Mouse (Mus musculus) thymus, postnatal 36 days (tissue): ENCODE data around the gene E2f7.

Experiments
- DNase-seq, 2 experiments: peaks; one replicate each; pipeline ENCODE4 v3.0.0; 2022; ENCODE audit warnings: mixed read lengths in 2 of 2

The E2f7 gene

DNA sequence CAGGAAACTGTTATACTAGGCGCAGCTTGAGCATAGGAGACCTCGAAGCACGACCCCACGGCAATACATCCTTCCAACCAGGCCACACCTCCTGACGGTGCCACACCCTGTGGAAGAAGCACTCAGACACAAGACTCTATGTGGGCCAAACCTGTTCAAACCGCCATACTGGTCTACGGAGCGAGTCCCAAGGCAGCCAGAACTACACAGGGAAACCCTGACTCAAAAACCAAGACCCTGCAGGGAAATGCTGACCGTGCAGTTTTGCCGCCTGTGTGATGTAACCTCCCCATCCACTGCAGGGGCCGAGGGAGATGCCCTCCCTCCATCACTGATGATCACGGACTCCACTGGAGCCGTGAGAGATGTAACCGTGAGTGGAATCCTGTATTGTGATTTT, 36.5 kb downstream of the E2f7 start:
- DNase-seq: no peak

DNA sequence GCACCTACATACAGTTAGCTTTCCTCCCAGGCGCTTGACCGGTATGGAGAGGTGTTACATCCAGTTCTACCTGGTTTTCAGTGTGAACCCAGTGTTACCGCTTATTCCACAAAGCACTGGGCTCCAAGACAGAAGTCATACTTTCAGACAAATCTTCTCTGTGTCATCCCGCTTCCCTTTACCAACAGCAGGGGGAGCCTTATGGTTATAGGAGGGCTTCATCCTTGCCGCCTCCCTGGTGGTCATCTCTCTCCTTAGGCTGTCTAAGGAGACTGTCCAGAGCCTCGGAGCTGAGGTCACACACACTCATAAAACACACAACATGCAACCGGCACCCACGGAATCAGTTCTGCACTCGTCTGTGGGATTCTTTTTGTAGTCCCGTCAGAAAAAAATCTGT, 37.4 kb downstream of the E2f7 start:
- no peak for DNase-seq

DNA sequence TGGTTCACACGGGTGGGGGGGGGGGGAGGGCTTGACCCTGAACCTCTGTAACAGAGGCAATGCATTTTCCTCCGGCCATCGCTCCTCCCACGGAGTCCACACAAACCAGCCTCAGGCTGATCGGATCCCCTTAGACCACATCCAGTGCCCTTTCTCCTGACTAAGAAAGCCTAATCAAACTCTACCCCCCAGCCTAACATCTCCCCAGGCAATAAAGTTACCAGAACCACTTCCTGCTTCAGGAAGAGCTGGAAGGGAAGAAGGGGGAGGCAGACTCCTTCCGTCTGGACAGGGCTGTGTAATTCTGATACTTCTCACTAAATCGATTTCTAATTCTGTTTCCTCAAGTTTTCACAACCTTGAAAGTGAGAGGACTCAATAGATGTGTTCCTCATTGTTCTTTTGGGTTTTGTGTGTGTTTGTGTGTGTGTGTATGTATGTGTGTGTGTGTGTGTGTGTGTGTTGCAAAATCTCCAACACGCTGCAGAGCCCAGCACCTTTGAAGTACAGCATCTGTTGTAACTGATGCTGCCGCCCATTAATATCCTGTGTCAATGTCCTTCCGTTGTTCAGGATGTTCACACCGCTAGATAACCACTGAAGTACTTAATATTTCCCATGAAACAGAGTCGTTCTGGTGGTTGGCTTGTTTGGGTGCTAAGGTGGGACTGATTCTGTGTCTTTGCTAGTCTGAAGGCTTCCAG, 43.0 kb downstream of the E2f7 start:
- DNase-seq: no peak

DNA sequence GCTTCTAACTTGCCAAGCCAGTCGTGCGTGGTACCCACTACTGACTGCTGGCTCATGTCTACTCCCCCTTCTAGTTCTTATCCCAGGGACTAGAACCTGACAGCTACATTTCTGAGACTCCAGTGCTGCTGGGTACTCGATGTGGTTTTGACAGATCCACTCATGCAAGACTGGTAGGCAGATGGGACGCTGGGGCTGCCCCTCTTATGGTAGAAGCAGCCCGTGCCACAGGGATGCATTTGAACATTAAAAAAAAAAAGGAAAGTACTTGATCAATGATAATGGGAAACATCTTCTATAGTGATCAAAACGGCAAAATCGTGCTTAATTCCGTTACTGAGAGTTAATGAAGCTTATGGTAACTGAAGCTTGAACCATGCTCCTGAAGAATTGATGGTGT, 44.4 kb downstream of the E2f7 start:
- no peak for DNase-seq

DNA sequence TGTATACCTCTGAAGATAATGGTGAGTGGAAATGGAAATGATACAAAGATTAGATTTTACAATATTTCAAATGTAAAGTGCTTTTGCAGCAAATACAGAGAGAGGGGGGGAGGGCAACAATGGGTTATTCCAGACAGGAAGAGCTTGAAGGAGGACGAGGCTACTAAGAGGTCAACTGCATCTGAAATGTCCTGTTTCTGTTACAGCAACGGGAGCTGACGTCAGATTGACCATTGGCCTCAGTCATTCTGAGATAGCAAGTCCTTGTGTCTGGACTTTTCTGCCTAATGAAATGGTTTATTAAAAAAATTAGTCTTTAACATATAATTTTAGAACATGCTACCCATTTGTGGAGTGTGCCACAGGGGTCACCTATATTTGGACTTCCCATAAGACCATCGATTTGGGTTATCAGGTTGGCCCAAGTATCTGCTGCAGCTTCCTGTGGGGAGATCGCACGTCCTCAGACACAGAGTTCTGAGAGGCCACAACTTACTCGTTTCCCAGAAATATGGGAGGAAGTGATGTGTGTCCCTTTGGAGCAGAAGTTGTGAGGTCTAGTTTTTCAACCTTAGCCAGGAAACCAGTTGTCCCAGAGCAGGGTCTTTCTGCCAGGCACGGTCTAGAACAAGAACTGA, 48.0 kb downstream of the E2f7 start:
- DNase-seq: no peak

DNA sequence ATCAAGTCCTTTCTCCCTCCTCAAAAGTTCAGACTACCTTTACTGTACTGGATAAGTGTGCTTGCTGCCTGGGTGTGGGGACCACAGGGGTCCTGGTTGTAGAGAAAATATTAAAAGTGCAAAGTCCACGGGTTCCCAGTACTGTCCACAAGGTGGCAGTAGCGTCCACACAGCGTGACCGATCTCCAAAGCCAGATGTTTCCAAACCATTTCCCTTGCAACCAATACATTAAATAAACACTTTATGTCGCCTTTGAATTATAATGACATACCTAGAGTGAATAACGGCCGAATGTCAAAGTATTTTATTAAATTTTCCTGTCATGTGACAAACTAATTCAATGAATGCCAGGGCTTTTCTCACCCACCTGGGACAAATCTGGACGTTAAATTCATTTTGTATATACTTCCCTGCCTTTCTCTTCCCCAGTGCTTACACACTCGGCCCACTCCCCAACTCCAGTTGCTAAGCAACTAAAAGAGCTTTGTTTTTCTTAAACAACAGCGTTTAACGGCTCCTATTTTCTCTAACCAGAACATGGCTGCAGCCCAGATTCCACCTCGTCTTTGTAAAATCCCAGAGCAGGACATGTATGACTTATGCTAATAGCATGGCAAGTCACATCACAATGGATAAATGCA, 49.4 kb downstream of the E2f7 start:
- peak in 1 of 2 experiments; percentile 21 for DNase-seq

DNA sequence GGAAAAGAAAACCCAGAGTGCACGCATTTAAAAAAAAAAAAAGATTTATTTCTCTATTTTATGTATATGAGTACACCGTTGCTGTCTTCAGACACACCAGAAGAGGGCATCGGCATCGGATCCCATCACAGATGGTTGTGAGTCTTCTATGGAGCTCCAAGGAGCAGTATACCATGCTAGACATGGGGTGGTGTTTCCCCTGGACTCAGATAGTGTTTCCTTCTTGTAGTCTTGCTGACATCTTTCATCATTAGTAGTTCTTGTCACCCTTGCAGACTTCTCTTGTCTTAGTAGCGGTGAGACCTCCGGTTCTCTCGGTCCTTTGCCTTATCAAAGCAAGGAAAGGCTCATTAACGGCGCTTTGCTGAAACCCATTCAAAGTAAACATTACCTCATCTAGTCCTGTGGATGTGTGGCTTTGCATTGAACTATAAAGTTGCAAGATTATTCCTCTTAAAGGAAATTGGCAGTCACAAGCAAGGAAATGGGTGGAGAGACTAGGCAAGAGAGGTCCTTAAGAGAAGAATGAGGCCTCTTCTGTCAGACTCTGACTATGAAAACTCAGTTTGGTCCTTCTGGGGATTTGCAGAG, 50.1 kb downstream of the E2f7 start:
- no peak for DNase-seq

DNA sequence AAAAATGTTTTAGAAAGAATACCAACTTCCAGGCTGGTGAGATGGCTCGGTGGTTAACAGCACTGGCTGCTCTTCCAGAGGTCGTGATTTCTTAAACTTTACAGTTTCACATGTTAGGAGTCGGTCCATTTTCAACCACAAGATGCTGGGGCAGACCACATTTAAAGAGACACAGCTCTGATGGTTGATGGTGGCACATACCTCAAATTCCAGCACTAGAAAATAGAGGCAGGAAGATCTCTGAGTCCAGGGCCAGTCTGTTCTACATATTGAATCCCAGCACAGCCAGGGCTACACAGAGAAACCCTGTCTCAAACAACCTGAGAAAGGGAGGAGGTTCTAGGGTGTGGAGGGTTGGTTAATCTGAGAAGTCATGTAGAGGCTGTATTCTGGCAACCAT, 56.1 kb downstream of the E2f7 start:
- DNase-seq: no peak

DNA sequence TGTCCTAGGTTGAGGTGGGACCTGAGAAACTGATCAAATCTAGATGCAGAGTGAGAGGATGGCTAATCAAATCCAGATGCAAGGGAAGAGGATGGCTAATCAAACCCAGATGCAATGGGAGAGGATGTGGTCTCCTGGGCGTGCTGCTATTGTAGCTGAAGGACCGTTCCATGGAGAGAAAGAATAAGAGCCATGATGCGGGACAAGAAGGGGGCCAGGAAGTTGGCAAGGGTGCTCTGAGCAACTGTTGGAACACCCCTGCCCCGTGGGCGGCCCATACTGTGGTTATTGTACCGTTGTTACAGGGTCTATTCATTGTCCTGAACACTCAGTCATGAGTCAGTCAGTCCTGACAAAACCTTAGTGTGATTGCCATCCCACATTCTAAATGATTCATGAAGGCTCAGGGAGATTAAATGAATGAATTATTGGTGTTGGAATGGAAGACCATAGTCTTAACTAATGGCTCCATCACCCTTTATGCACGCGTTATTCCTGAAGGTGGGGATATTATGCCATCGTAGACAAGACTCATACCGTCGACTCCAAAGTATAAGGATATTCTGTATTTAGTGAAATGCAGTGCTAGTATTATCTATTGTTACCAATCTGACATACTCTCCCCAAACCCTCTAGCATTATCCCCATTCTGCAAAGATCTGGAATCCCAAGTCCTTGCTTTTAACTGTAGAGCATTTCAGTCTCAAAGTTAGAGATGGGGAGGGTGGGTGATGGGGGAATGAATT, 59.2 kb downstream of the E2f7 start:
- DNase-seq: no peak

DNA sequence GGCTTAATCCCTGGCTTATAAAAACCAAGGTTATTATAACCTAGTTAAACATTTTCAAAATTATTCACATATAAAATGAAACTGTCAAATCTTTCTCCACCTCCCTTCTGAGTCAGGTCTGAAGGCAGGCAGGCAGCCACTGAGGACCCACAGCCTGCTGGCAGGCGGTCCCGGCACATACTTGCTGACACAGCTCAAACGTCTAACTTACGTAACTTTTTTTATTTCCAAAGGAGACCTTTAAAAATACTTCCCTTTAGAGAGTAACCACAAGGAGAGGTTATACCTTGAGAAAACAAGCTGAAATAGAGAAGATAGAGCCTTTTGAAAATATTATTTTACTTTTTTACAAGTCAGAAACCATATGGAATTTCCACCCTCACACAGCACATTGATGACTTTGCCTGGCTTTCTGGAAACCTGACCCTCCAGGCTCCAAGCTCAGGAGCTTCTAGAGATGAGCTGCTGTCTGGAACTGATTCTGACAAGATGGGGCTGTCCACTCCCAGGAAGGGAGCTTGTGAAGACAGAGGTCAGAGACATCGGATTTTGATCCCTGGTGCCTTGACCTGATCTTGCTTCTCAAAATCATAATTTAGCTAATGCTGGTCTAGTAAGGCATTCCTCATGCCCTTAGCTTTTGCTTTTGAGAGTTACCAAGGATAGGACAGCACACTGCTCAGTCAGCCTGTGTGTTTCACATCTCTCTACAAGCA, 59.9 kb downstream of the E2f7 start:
- no peak for DNase-seq

DNA sequence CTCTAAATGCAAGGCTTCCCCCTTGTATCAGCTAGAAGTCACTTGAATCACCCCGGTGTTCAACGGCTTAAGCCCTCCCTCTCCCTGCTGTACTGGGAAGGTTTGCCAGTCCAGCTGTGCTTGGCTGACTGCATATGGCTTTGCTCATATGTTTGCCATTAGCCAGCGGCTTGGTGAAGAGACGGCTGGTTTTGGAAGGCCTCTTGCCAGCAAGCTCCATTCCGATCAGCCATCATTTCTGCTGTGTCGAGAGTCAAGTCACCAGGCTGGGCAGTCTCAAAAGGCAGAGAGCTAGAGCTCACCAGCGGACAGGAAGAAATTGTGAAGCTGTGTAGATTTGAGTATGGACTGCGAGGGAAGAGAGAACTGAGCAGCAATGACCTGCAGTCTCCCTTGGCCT, 61.2 kb downstream of the E2f7 start:
- no peak for DNase-seq

DNA sequence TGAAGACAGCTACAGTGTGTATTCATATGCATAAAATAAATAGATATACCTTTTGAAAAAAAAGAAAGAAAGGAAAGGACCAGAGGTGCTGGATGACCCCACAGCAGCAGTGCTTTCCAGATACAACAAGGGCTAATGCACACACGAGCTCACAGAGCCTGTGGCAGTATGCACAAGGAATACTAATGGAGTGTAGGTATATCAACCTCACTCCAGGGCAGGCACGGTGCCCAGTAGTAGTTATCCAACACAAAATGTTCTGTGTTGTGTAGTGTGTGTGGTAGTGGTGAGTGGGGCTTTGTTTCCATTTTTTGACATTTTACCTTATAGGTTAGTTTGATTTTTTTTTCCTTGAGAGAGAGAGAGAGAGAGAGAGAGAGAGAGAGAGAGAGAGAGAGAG, 65.3 kb downstream of the E2f7 start:
- no peak for DNase-seq

DNA sequence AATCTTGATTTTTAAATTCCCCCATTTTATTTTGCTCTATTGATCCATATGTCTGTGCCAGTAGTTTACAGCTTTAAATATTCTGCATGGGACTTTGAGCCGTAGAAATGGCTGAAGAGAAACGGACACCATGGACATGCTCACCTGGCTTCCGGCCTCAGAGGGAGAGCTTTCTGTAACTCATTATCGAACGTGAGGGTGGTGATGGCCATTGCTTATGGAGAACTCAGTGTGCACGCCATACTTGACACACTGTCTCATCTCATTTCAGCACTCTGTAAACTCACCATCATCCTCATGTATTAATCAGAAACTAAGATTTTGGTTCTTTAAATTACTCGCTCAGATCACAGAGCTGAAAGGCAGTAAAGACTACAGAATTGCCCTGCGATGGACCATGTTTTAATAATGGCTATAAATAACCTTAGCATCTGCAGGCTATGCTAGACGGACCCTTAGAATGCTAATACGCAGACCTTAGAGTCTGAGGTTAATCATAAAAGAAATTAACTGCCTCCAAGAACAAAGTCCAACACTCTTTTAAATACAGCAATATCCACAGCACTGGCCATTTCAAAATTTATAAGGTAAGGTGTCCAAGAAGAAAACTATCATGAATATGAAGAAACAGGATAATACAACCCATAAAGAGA, 66.1 kb downstream of the E2f7 start:
- no peak for DNase-seq

DNA sequence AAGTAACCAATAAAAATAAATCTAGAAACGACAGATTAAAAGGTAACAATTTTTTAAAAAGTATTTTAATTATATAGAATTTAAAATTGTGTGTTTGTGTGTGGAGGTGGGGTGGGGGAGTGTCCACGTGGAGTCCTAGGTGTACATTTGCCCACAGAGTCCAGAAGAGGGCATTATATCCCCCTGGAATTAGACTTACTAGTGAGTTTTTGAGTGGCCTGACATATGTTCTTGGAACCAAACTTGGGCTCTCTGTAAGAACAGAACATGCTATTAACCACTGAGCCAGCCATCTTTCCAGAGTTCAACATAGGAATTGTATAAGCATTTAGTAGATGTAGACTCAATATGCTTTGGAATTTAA, 66.6 kb downstream of the E2f7 start:
- DNase-seq: no peak

DNA sequence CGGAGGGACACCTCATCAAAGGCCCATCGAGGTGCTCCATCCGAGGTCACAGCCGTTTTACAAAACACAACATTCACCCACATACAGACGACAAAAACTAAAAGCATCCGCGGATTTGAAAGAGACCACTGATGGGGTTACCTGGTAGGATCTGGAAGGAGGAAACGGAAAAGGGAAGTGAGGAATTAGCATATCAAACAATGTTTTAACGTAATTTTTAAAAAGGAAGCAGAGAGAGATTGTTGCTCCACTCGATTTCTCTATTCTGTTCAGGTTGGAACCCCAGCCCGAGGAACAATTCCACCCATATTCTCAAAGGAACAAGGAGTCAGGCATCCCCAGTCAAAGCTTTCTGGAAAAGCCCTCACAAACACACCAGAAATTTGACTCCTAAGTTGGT, 75.9 kb downstream of the E2f7 start:
- no peak for DNase-seq

DNA sequence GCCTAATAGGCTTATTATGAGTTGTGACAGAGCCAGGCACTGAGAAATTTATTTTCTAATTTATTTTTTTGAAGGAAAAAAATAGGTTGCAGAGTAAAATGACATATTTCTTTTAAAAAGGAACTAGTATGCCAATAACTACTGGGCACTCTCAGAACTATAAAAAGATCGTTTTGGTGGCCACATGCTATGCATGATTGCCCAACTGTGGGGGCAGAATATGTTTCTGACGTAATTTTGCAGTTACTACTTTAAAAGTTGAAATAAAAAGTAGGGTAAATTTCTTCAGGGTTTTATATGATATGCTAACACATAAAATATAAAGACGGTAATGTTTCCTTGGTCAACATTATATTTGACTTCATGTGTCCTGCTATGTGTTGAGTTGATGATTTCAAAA, 76.5 kb downstream of the E2f7 start:
- DNase-seq: no peak

DNA sequence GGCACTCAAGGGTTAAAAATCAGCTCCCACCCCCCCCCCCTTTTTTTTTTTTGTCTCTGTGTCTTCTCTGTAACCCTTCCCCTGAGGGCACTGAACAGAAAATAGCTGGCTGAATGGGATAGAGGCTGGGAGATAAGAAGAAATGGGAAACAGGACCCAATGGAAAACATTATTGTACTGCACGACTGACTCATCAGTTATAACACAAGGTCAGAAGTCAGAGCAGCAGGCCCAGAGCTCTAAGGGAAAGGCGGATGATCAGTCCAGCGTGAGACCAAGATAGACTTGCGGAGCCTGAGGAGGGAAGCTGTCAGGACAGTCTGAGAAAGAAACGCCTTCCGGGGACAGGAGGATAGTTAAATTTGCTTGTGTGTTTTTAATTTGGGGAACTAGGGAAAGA, 87.1 kb downstream of the E2f7 start:
- no peak for DNase-seq

DNA sequence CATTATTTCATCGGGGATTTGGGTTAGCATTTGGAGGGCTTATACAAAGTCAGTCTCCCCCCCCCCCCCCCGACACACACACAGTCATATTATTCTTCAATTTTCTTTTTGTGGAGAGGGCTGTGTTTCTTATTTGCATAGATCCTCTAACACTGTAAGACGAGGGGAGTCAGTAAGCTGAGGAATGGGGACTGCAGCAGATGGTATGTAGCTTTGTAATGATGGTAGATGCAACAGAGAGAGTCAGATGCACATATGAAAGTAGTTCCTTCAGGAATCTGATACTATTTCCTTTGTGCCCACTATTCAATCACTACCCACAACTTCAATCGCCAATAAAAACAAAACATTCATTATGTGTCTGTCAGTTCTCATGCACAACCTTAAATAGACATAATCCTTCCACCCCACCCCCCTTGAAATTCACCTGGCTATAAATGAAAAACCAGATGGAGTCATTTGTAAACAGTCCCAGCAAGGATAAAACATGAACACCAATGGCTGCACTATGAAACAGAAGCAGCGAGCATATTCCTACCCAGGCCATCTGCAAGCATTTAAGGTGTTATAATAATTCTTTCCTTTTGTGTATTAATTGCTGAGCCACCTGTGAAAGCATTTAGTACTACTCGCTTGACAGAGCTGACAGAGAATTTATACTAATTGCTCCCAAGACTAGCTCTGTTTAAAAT, 90.0 kb downstream of the E2f7 start:
- DNase-seq: no peak
